Mouse (Mus musculus): Measurements from ENCODE around the gene Cnot11. TPM values are rescaled to one million over a fixed set of nuclear protein-coding genes. Genes with fewer than 3 reads are reported as not detected.
A peak's percentile ranks its signal among the peaks of the same experiment; 100 is the strongest.

The Cnot11 gene
- polyA plus RNA-seq, 1 experiment from 2014 or later, result 14.0 TPM

DNA sequence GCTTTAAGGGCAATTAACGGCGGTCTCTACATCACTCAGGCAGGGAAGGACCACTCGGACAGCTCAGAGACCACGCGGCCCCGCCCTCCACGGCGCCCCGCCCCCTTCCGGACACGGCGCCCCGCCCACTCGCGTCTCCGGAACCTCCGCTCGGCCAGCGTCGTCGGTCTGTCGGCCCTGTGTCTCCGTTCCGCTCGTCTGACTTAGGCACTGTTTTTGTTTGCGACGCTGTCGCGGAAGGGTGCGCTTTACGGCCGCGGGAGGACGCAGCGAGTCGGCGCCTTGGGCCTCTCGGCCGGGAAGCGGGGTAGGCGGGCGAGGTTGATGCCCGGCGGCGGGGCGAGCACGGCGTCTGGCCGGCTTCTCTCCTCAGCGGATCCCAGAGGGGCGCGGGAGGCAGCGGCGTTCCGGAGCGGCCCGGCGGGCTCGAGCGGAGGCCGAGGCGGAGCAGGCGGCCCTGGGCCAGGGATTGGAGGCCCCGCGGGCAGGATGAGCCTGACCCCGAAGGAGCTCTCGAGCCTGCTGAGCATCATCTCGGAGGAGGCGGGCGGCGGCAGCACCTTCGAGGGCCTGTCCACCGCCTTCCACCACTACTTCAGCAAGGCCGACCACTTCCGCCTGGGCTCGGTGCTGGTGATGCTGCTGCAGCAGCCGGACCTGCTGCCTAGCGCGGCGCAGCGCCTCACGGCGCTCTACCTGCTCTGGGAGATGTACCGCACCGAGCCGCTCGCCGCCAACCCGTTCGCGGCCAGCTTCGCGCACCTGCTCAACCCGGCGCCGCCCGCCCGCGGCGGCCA, 921 bp downstream of the Cnot11 start:
- Histone ChIP-seq H3K4me1 (peaks cover 22% of the 10 kb centered on the region), H3K27me3 (replicated peaks) (peaks cover 9% of the 10 kb centered on the region; the same call in 1 of the 2 replicates), H3K27ac (replicated peaks) (peak overlapping the region; percentile 92), H3K9me3 (peaks cover 8% of the 10 kb centered on the region; the same call in 1 of the 2 replicates), H3K36me3 (peaks cover 32% of the 10 kb centered on the region), H3K4me2 (peak overlapping the region; percentile 89), H3K4me3 (peak overlapping the region; percentile 93), H3K9ac (peak overlapping the region; percentile 93)
- WGBS, result under 1% methylated on average over 85 of the region's 100 CpGs
- ATAC-seq (ENCODE audit: extremely low read depth, insufficient number of reproducible peaks, low FRiP score, low TSS enrichment), result peak; percentile 93

DNA sequence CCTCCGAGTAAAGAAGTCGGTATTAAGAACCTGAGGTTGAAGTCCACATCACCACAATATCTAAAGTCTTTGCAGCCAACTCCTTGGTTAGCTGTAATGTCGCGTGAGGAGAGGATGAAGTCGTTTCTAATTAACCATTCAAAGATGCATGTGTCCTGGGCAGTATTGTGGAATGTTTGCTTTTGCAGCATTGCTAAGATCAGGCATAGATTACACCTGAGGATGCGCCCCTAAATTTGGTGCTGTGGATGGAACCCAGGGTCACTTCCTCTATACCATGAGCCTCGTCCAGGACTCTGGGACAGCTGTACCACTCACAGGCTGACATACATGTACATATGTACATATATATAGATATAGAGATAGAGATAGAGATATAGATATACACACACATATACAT, 1.9 kb downstream of the Cnot11 start:
- peaks cover 8% of the 10 kb centered on the region; the same call in 1 of the 2 replicates for H3K9me3 ChIP-seq
- ATAC-seq (ENCODE audit: extremely low read depth, insufficient number of reproducible peaks, low FRiP score, low TSS enrichment), result no peak
- peaks cover 9% of the 10 kb centered on the region; the same call in 1 of the 2 replicates for H3K27me3 ChIP-seq (replicated peaks)
- peak overlapping the region; percentile 93 for H3K9ac ChIP-seq
- WGBS, result 42% methylated on average over 7 of the region's 7 CpGs
- H3K4me3 ChIP-seq, result peak overlapping the region; percentile 93
- no peak overlapping the region for H3K27ac ChIP-seq (replicated peaks)
- H3K4me1 ChIP-seq, result peaks cover 22% of the 10 kb centered on the region
- peak overlapping the region; percentile 89 for H3K4me2 ChIP-seq
- peaks cover 41% of the 10 kb centered on the region for H3K36me3 ChIP-seq

DNA sequence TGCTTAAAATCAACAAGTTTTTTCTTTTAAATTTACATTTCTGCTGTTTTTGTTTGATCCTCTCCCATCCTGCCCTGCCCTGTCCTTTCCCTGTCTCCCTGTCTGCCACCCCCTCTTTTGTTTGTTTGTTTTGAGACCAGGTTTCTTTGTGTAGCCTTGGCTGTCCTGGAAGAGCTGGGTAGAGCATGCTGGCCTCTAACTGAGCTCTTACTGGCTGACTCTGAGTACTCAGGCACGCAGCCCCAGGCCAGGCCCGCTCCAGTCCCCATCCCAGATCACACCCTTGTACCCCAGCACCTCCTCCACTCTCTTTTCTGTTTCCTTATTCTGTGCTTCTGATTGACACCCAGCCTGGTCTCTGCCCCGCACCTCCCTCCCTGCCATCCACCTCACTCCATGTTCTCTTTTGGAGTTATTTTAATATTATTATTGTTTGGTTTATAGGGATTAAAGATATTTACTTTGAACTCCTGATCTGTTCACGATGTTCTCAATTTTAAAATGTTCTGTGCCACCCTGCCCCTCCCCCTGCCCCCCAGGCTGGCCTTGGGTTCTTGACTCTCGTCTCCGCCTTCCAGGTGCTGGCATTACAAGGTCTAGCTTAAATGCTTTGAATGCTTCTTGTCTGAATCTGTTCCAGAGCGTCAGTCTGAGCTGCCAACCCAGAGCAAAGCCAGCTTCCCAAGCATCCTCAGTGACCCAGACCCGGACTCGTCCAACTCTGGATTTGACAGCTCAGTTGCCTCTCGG, 3.0 kb downstream of the Cnot11 start:
- peak overlapping the region; percentile 52; the same call in 1 of the 2 replicates for H3K9ac ChIP-seq
- no peak overlapping the region for H3K4me3 ChIP-seq
- H3K4me1 ChIP-seq, result peaks cover 22% of the 10 kb centered on the region
- no peak overlapping the region for H3K27ac ChIP-seq (replicated peaks)
- peaks cover 9% of the 10 kb centered on the region; the same call in 1 of the 2 replicates for H3K27me3 ChIP-seq (replicated peaks)
- no peak for ATAC-seq (ENCODE audit: extremely low read depth, insufficient number of reproducible peaks, low FRiP score, low TSS enrichment)
- H3K4me2 ChIP-seq, result peak overlapping the region; percentile 5; the same call in 1 of the 2 replicates
- peaks cover 51% of the 10 kb centered on the region for H3K36me3 ChIP-seq
- WGBS, result 83% methylated on average over 10 of the region's 10 CpGs
- H3K9me3 ChIP-seq, result peaks cover 8% of the 10 kb centered on the region; the same call in 1 of the 2 replicates

DNA sequence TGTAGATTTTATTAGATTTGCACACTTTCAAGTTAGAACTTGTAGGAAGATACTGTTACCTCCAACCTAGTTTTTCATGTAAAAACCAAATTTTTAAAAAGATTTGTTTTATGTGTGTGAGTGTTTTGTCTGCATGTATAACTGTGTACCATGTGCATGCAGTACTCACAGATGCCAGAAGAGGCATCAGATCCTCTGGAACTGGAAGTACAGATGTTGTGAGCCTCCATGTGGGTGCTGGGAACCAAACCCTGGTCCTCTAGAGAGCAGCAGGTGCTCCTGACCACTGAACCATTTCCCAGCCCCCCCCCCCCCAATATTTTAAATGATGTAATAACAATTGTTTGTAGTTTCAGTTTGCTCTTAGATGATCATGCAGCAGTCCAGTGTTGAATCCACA, 5.8 kb downstream of the Cnot11 start:
- no peak overlapping the region for H3K27ac ChIP-seq (replicated peaks)
- H3K36me3 ChIP-seq, result peaks cover 76% of the 10 kb centered on the region
- peaks cover 18% of the 10 kb centered on the region for H3K4me1 ChIP-seq
- no peak overlapping the region for H3K4me3 ChIP-seq
- ATAC-seq (ENCODE audit: extremely low read depth, insufficient number of reproducible peaks, low FRiP score, low TSS enrichment), result no peak
- no peak overlapping the region for H3K9ac ChIP-seq
- peaks cover 8% of the 10 kb centered on the region; the same call in 1 of the 2 replicates for H3K9me3 ChIP-seq
- H3K4me2 ChIP-seq, result no peak overlapping the region
- no peaks in the 10 kb centered on the region for H3K27me3 ChIP-seq (replicated peaks)

DNA sequence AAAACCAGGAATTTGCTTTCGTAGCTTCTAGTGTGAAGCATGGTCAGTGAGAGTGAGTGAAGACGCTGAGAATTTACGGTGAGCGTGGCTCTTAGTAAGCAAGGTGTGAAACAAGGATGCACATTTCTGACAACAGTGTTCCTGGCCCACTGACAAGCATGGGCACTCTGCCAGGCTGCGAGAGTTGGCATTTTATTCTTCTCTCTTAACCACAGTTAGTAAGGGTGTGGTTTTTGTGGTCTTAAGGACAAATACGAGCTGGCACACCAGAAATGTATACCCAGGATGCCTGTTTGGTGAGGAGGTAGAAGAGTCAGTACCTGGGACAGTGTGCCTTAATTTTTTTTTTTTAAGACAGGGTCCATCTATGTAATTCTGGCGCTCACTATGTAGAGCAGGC, 10.8 kb downstream of the Cnot11 start:
- Histone ChIP-seq H3K4me1 (peaks cover 32% of the 10 kb centered on the region), H3K27ac (replicated peaks) (0 out of 2 replicates have a peak overlapping the region, but pooled peaks have one; percentile 32), H3K9ac (no peak overlapping the region), H3K27me3 (replicated peaks) (no peaks in the 10 kb centered on the region), H3K4me3 (no peak overlapping the region), H3K4me2 (no peak overlapping the region), H3K9me3 (peaks cover 1% of the 10 kb centered on the region; the same call in 1 of the 2 replicates), H3K36me3 (peaks cover 87% of the 10 kb centered on the region)
- WGBS, result 73% methylated on average over 7 of the region's 7 CpGs
- no peak for ATAC-seq (ENCODE audit: extremely low read depth, insufficient number of reproducible peaks, low FRiP score, low TSS enrichment)

DNA sequence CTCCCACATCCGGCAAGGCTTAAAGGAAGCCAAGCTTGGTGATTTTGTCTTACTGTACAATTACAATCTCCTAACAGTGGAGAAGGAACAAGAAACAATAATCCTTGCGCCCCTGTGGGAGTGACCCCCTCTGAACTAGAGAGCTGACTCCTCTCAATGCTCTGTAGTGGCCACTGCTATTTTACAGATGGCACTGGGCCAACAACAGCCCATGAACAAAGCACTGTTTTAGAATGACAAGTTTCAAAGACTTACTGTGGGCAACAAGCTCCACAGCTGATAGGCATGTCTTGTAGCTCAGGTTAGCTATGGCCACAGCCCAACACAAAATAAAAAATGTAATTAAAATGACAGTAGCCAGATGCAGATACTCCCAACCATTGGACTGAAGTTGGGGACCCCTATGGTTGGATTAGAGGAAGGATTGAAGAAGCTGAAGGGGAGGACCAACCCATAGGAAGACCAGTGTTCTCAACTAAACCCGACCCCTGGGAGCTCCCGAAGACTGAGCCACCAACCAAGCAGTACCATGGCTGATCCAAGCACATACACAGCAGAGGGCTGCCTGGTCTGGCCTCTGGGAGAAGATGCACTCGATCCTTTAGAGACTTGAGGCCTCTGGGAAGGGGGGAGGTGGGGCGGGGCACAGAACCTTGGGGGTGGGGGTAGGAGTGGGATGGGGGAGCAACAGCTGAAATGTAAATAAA, 11.5 kb downstream of the Cnot11 start:
- no peak for ATAC-seq (ENCODE audit: extremely low read depth, insufficient number of reproducible peaks, low FRiP score, low TSS enrichment)

DNA sequence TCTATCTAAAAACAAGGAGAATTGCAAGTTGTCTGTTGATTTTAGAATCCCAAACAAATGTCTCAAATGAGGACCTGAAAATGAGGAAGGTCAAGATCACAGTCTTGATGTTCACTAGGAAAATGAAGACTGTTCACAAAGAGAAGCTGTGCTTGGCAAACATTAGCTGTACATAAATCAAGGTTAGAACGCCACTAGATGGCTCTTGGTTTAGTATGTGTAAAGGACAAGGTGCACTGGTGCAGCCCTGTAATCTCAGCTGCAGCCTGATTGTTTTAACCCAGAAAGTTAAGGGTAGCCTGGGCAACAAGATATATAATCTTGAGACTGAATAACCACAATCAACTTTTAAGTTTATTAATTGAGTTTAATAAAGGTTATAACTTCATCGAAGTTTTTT, 12.4 kb downstream of the Cnot11 start:
- 68% methylated on average over 2 of the region's 2 CpGs for WGBS
- ATAC-seq (ENCODE audit: extremely low read depth, insufficient number of reproducible peaks, low FRiP score, low TSS enrichment), result no peak
- no peaks in the 10 kb centered on the region for H3K27me3 ChIP-seq (replicated peaks)

More for the DNA sequence above, 11.5 kb downstream of the Cnot11 start:
- Histone ChIP-seq H3K9me3 (no peaks in the 10 kb centered on the region), H3K9ac (no peak overlapping the region), H3K36me3 (peaks cover 84% of the 10 kb centered on the region), H3K27ac (replicated peaks) (peak overlapping the region; percentile 32; the same call in 1 of the 2 replicates), H3K4me2 (no peak overlapping the region), H3K4me3 (no peak overlapping the region), H3K27me3 (replicated peaks) (no peaks in the 10 kb centered on the region), H3K4me1 (peaks cover 32% of the 10 kb centered on the region)
- WGBS, result 86% methylated on average over 6 of the region's 6 CpGs

DNA sequence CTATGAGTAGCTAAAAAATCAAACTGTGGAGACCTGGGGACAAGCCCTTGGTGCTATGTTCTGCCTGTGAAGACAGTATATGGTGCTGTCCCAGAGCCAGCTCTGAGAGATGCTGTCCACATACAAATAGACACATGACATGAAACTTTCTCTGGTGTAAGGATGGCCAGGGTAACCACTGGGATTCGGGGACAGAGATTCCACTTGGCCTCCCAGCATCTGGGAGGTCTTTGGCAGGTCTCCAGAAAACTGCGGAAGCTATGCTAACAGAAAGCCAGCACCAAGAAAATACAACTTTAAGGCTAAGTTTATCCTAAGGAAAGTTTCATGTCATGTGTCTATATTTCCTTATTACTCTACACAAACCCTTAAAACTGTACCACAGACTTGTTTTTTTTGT, 15.0 kb downstream of the Cnot11 start:
- no peak overlapping the region for H3K27ac ChIP-seq (replicated peaks)
- H3K4me1 ChIP-seq, result peaks cover 32% of the 10 kb centered on the region
- no peak overlapping the region for H3K4me3 ChIP-seq
- ATAC-seq (ENCODE audit: extremely low read depth, insufficient number of reproducible peaks, low FRiP score, low TSS enrichment), result no peak
- H3K27me3 ChIP-seq (replicated peaks), result no peaks in the 10 kb centered on the region
- H3K36me3 ChIP-seq, result peaks cover 80% of the 10 kb centered on the region
- H3K4me2 ChIP-seq, result no peak overlapping the region
- no peaks in the 10 kb centered on the region for H3K9me3 ChIP-seq
- 55% methylated on average over 2 of the region's 2 CpGs for WGBS
- no peak overlapping the region for H3K9ac ChIP-seq

More for the DNA sequence above, 12.4 kb downstream of the Cnot11 start:
- no peak overlapping the region for H3K9ac ChIP-seq
- H3K36me3 ChIP-seq, result peaks cover 82% of the 10 kb centered on the region
- no peak overlapping the region for H3K4me2 ChIP-seq
- H3K4me1 ChIP-seq, result peaks cover 32% of the 10 kb centered on the region
- H3K9me3 ChIP-seq, result no peaks in the 10 kb centered on the region
- H3K4me3 ChIP-seq, result no peak overlapping the region
- H3K27ac ChIP-seq (replicated peaks), result no peak overlapping the region

DNA sequence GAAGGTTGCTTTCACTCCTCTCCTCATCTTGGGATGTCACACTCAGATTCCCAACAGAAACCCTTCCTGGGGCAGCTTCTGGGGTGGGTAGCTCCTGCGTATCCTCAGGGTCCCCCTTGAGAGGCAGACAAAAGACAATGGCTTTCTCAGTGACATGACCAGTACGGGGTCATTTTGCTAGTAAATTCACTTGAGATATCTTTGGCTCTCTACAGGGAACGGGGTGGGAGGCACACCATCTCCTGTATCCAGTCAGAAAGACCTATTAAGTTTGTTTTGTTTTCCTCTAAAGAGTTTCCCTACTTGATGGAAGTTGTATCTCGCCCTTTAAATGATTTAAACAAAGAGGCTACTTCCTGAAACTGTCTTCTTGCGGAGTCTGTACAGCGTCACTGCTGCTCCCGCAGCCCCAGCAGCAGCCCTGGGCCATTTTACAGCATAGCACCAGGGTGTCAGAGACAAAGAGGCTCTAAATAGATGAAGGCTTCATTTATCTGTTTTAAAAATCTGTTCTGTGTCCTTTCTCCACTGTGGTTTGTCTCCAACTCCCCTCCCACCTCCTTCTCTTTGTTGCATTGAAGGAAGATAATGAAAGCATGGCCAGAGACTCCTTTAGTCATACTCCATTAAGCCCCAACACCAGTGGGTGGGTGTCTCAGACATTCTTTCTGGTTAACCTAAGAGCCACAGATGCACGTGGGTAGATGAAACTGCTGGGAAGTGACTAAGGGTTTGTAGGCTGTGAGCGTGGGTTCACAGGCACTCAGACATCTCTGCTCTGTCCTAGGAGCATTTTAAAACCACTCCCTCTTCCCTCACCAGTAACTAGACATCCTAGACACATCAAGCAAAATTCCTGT, 21.0 kb downstream of the Cnot11 start:
- H3K36me3 ChIP-seq, result peaks cover 70% of the 10 kb centered on the region

DNA sequence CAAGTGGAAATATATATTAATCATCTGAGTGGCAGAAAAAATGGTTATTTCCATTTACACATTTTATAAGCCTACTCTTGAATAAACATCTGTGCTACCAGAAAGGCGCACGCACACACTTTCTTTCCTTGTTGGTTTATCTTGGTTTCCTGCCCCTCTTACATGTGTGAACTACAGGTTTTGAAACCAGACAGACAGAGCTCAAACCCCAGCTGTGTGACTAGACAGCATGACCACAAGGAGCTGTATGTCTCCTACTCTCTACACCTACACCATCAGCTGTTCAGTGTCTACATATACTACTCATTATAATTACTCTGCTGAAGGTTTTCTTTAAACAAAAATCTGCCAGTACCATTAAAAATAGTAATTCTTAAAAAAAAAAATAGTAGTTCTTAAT, 24.2 kb downstream of the Cnot11 start:
- ATAC-seq (ENCODE audit: extremely low read depth, insufficient number of reproducible peaks, low FRiP score, low TSS enrichment), result no peak
- Histone ChIP-seq H3K4me2 (no peak overlapping the region), H3K9me3 (no peaks in the 10 kb centered on the region), H3K27me3 (replicated peaks) (no peaks in the 10 kb centered on the region), H3K36me3 (peaks cover 66% of the 10 kb centered on the region), H3K27ac (replicated peaks) (no peak overlapping the region), H3K4me1 (peaks cover 20% of the 10 kb centered on the region), H3K9ac (no peak overlapping the region), H3K4me3 (no peak overlapping the region)
- 93% methylated on average over 2 of the region's 2 CpGs for WGBS

More for the DNA sequence above, 21.0 kb downstream of the Cnot11 start:
- Histone ChIP-seq H3K27ac (replicated peaks) (0 out of 2 replicates have a peak overlapping the region, but pooled peaks have one; percentile 28), H3K27me3 (replicated peaks) (no peaks in the 10 kb centered on the region), H3K9me3 (no peaks in the 10 kb centered on the region), H3K9ac (no peak overlapping the region), H3K4me3 (no peak overlapping the region), H3K4me1 (peaks cover 13% of the 10 kb centered on the region), H3K4me2 (no peak overlapping the region)
- WGBS, result 42% methylated on average over 9 of the region's 9 CpGs
- no peak for ATAC-seq (ENCODE audit: extremely low read depth, insufficient number of reproducible peaks, low FRiP score, low TSS enrichment)
